Mouse (Mus musculus): ENCODE data around the gene Fhit. TPM values are rescaled to one million over a fixed set of nuclear protein-coding genes. Genes with fewer than 3 reads are reported as not detected.

Fhit gene
- polyA plus RNA-seq, 1 experiment, result 6.0 TPM

DNA sequence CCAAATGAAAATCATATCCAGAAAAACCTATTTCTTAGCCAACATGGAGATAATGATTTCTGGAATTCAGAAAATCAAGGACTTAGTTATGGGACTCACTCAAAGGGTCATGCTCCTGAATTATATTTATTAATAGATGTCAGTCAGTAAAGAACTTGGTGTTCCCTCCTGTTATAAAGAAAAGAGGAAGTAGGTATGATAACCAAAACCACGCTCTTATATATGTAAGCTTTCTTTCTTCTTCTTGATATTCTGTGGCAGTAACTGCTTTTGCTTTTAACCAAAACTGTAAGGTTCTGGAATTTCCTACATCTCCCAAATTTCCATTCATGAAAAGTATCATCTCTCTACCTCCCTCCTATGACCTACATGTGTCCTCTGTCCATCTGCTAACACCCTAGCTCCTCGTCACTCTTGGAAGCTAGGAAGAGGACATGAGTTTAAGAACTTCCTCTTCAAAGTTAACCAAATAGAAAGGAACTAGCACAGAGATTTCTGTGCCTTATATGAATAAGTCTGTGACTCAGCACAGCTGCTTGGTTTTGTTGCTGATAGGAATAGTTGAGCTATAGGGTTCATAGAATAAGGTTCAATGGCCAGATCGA, 731.3 kb downstream of the Fhit start:
- DNase-seq (ENCODE audit: low read depth, low spot score), result no peak
- 87% methylated on average over 3 of the region's 3 CpGs for WGBS

DNA sequence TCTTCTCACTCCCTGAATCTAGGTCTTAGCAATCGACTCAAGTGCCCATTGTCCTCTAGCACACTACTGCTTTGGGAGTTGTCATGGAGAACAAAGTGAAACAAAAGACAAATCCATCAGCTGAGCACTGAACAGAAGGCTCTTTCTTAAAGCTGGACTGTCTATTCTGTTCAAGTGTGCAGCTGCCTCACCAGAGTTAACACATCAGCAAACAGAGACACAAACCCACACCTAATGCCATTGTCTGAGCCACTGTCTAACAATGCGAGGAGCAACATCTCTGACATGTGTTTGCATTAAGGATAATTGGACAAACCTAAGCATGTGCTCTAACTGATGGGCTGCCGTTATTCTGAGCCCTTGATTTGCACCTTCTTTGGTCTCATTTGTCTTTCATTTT, 738.3 kb downstream of the Fhit start:
- WGBS, result 77% methylated on average over 3 of the region's 3 CpGs
- DNase-seq (ENCODE audit: low read depth, low spot score), result no peak

DNA sequence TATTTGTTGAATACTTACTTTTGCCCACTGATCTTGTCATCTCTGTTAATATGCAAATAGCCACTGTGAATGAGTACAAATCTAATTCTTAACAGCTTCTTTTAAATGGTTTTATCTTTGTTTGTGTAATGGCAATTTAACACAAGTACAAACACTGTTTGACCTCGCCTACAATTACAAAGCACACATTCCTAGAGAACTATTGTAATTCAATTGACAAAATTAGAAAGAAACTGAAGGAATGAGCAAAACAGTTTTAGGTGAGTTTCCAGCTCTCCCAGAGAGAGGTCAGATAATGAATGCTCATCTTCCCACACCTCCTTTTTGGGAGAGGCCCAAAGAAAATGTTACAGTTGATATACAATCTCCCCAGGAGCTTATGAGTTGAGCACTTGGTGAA, 739.6 kb downstream of the Fhit start:
- no peak for DNase-seq (ENCODE audit: low read depth, low spot score)
- 63% methylated on average over 1 of the region's 1 CpGs for WGBS

DNA sequence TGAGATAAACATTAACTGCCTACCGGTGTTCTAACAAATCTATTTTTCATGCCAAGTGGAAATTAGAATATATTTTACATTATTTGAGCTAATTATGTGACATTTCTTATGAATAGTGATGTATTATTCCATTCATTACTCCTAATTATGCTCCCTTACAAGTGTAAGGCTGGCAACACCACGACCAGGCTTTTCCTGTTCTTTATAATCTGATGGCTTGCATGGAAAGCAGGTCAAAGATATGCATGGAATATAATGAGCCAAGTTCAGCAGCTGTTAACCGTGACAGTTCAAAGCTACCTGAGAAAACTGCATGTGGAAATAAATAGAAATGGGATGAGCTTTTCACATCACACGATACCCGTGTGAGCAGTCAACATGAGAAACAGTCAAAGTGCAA, 746.8 kb downstream of the Fhit start:
- 88% methylated on average over 5 of the region's 5 CpGs for WGBS
- DNase-seq (ENCODE audit: low read depth, low spot score), result no peak

DNA sequence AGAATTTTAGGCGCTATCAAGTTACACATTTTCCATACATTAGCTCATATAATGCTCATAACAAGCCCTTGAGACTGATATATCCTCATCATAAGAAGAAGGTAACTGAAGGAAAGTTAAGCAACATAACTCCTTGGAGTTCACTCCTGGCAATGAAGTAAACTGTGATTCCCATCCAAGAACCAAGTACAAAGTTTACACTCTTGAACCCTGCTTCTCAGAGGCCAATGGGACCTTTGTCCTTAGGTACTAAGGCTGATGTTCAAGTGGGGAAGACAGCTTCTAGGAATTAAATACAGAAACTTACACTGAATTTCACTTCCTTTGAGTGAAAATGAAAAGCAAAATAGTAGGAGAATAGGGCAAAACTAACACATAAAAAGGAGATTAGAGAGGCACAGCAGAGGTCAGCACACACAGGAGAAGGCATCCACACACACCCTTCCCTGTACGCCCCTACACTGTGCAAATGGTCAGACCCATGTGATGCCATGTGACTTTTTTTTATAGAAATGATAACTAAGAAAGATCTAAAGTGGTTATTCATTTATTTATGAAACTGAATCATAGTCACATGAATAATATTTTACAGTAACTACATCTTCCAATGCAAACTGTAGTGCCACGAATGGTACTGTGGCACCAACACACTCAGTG, 752.4 kb downstream of the Fhit start:
- DNase-seq (ENCODE audit: low read depth, low spot score), result no peak
- 89% methylated on average over 3 of the region's 3 CpGs for WGBS

DNA sequence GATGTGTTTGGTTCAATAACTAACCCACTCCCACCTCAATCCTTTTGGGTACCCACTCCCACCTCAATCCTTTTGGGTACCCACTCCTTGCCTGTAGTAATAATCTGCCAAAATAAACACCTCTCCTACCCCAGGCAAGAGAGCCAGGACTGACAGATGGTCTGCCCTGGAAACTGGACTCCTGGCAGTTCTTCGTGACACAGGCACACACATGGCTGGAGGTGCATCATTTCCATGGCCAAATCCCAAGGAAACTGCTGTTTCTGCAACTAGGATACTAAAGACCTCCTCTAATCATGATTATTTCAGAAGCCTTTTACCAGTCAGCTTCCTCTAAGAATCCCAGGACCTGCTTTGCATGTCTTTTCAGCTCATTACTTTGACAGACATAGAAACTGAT, 756.5 kb downstream of the Fhit start:
- WGBS, result 72% methylated on average over 1 of the region's 1 CpGs
- no peak for DNase-seq (ENCODE audit: low read depth, low spot score)

DNA sequence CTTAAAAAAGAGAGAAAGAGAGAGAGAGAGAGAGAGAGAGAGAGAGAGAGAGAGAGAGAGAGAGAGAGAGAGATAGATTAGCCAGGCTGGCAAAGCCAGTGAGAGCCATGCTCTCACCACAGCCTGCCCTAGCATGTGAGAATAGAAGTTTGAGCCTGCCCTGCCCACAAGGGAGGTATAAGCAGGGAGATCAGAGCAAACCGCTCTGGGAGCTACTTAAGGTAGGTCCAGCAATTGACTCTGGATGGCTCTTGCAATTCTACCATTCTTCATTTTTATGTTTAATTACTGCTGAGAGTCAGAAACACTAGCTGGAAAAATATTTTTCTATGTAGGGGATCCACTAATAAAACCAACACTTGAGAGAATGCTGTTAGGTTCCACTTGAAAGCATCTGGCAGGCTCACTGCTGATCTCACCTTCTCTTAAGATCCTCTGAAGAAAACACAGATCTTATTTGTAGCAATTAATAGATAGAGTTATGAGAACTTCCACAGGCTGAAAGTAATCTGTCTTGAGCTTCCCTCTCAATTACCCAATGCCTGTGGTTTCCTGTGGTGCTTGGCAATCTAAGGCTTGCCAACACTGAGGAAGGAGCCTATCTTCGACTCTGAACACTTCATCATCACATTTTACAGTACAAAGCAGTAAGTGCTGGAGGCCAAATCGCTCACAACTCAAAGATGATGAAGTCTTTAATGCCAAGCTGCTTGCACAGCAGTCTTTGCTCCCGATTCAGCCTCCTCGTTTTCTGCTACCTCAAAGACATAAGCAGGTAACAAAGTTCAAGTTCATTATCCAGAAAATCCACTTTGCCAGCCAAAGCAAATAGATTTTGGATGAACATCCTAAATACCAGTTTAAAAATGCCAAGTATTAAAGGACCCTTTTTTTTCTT, 793.8 kb downstream of the Fhit start:
- 49% methylated on average over 5 of the region's 5 CpGs for WGBS
- no peak for DNase-seq (ENCODE audit: low read depth, low spot score)

DNA sequence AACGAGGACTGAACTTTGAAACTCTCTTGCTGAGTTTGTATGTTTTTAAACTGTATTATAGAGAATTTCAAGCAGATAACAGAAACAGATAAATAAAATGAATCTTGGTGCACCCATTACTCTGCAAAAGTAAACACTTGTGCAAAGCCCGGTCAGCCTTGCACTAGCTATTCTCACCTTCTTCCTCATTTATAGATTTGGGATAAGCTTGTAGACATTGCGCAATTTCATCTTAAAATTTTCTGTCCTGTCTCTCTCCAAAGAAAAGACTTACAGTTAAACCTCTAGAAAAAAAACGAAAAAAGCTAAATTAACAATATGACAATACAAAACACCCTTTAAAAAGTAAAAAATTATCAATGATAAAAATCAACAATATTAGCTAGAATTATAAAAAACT, 795.0 kb downstream of the Fhit start:
- 86% methylated on average over 4 of the region's 4 CpGs for WGBS
- no peak for DNase-seq (ENCODE audit: low read depth, low spot score)

DNA sequence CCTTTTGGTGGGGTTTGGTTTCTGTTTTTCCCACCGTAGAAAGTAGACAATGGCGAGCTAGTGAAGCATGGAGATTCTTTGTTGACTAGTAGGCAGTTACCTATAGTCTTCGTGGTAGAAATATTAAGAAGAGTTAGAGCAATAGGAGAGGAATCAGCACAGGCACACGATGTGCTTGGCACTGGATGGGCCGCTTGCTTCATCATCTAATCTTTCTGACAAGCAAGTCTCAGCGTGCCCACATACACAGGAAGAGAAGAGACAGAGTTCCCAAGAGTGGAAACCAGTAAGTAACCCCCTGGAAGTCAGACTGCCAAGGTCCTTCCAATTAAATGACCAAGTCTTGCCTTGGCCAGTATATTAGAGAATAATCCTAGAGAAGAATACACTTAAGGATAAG, 797.6 kb downstream of the Fhit start:
- DNase-seq (ENCODE audit: low read depth, low spot score), result no peak
- WGBS, result 82% methylated on average over 6 of the region's 6 CpGs

DNA sequence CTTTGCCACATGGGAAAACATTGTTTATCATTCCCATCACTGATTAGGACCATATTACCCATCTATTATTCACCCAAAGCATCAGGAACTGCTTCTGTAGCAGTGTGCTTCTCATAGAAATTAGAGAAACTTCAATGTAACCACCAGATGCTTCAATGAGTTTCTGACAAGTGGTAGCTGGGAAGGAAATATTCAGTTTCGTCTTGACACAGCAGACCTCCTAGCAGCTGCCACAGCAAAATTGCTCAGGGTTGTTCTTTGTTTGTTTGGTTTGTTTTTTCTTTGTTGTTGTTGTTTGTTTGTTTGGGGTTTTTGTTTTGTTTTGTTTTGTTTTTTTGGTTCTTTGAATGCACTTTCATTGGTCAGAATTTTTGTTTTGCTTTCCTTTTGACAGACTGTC, 798.5 kb downstream of the Fhit start:
- WGBS, result 71% methylated on average over 1 of the region's 1 CpGs
- DNase-seq (ENCODE audit: low read depth, low spot score), result no peak

DNA sequence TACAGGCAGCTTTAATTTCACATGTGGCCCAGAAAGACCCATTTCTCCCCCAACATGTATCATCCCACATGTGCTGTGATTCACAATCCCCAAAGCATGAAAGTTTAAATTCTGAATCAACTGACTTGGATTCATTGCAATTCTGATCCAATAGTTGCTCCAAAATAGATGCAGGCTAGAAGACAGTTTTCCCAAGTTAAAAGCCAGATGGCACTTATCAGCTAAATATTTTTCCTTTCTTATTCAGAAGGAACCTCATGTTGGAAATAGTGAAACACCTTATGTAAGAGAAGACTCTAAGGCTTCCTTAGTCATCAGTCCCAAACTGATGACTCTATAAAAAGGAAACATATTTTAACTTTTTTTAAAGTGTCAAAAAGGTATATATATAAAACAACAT, 815.9 kb downstream of the Fhit start:
- no peak for DNase-seq (ENCODE audit: low read depth, low spot score)

DNA sequence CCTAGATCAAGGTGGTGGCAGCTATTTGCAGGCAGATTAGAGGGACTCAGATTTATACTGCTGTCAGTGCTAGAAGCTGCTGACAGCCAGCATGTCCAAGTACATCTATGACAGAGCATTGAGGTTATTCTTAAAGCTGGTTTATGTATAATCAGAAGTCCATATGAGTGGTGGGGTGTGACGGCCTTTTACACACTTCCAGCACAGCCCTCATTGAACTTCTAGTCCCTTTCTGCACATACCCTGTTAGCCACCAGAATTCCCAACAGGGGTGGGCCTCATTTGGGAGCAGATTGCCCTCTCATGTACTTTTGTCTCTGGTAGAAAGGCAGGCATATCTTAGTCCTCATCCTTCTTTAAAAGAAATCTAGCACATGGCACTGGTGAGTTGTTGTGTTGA, 817.8 kb downstream of the Fhit start:
- no peak for DNase-seq (ENCODE audit: low read depth, low spot score)

DNA sequence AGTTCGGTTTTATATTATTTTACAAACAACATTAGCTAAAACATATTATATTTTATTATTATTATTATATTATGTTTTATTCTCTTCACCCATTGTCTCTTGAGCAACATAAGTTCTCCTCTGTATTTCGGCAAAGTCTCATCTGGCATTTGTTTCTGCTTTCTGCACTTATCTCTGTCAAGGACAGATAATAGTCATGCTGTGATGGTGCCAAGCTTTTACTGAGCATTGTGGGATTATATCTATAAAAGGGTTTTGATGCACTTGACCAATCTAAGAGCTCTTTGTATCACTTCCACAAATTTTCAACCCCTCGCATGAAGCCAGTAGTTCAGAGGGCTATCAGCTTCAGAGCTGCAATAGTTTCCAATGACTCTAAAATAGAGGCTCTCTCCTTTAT, 845.1 kb downstream of the Fhit start:
- DNase-seq (ENCODE audit: low read depth, low spot score), result no peak
- 86% methylated on average over 3 of the region's 3 CpGs for WGBS

More for the DNA sequence above, 817.8 kb downstream of the Fhit start:
- WGBS, result 85% methylated on average over 1 of the region's 1 CpGs

DNA sequence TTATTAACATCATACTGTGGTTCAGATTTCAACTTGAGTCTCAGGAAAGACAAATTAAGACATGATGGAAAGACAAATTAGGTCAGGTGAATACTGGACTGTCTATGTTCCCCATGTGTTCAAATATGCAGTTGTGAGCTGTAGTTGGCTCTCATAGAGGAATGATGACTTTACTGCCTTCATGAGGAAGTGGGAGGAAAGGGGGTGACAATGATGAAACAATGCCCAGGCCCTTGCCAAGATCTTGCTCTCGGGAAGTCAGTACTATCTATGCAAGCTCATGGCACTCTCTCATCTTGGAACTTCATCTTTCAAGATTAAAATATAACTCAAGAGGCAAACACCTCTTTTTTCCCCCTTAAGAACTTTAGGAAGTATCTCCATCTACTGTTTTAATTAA, 849.6 kb downstream of the Fhit start:
- WGBS, result 39% methylated on average over 1 of the region's 1 CpGs
- no peak for DNase-seq (ENCODE audit: low read depth, low spot score)

DNA sequence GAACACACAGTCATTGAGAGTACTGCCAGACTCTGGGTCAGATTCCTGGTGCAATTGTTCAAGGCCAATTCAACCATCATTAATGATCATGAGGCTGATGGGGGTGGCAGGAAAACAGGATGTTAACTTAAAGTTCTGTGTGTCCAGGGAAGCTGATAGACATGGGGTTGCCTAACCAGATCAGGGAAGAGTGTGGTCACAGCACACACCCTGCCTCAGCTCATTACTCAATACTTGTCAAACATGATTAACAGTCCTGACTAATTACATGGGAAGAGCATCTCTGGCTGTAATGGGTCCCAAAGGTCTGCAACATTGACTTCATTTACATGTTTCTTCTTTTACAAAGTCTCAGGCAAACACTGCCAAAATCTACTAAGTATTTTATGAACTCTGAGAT, 856.5 kb downstream of the Fhit start:
- DNase-seq (ENCODE audit: low read depth, low spot score), result no peak

DNA sequence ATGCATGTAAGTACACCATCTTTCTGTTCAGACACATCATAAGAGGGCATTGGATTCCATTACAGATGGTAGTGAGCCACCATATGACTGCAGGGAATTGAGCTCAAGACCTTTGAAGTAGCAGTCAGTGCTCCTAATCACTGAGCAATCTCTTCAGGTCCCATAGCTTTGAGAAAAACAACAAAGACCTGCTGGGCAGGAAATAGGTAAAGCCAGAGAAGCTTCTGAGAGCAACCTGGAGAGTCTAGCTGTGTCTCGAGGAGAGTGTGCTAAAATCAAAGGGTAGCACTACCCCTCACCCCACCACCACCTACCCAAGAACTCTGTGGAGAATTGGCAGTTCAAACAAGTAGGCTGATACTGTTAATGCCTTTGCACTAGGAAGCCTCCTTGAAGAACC, 860.3 kb downstream of the Fhit start:
- no peak for DNase-seq (ENCODE audit: low read depth, low spot score)
- 54% methylated on average over 1 of the region's 1 CpGs for WGBS

DNA sequence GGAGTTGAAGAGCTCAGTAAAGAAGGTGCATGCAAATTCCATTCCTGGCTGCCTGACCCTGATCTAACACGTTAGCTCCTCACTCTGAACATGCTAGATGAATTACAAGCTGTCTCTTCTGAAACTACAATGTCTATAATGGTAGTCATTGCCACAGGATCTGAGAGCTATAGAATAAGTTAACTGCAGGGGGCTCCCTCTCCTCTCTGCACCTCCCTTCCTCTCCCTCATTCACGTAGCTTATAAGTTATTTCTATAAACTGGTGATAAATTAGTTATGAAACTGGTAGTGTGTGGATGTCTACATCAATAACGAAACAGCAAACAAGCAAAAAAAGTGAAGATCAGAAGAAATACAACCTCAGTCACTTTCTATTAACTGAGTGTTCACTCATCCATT, 860.9 kb downstream of the Fhit start:
- no peak for DNase-seq (ENCODE audit: low read depth, low spot score)
- 65% methylated on average over 3 of the region's 3 CpGs for WGBS

DNA sequence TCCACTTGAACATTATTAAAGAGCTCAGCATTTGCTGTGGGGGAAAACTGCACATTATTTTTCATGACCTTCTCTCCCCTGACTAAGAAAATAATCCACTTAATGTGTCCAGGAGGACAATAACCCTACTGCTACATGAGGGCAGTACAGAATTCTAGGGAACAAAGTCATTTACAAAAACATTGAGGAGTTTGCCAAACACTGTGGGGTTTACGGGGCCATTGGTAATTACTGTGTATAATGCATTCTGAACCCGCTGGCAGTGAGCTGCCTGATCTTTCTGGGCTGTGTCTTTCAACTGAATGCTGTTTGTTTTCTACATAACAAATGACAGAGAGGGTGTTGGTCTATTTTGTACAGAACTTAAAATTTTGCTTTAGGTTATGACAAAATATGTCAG, 862.8 kb downstream of the Fhit start:
- DNase-seq (ENCODE audit: low read depth, low spot score), result no peak
- 62% methylated on average over 2 of the region's 2 CpGs for WGBS

DNA sequence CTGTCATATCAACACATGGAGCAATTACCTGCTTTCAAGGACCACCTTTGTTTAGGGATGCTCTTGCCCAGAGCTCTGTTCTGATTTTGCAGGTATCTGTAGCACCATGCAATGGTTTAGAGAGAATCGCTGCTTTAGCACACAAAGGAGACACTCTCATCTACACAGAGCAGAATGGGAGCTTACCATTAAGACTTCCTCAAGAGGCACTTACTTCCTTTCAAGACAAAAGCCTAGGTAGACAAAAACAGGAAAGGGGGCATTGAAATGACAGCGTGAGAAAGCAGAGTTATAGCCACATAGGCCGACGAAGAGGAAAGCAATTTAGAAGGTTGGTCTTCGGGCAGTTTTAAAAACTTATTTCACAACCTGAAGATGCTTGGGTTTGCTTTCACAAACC, 872.8 kb downstream of the Fhit start:
- 83% methylated on average over 5 of the region's 5 CpGs for WGBS

DNA sequence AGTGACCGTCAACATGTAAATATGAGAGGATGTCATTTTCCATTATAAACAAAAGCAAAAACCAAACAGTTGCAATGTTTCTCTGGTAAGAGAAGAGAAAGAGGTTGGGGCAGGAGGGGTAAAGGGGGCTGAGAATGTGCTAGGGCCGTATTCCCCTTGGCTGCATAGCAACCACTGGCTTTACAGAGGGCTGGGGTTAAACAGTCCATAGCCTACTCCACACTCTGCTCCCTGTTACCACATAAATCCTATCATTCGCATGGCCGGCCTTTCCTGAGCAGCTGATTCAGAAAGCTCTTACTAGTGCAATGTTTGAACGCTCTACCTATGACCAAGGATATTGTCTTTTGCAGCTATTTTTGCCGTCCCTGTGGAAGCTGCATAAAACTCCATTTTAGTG, 875.8 kb downstream of the Fhit start:
- WGBS, result 86% methylated on average over 6 of the region's 6 CpGs
- DNase-seq (ENCODE audit: low read depth, low spot score), result no peak

More for the DNA sequence above, 872.8 kb downstream of the Fhit start:
- no peak for DNase-seq (ENCODE audit: low read depth, low spot score)

DNA sequence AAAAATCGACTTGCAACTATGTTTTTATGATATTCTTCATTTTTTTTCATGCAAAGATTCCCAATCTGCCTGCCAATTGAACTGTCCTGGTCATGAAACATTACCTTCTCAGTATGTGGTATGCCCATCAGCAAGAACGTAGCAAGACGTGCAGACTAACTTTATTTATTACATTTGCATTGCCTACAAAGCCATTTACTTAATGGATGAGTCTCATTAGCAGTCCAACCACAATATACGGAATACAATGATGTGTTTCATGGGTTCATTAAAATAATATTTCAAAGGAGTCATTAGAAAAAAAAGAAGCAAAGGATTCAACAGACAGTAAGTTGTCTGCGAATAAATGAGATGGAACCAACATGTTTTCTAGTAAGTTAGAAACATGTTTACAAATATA, 933.1 kb downstream of the Fhit start:
- no peak for DNase-seq (ENCODE audit: low read depth, low spot score)
- 76% methylated on average over 5 of the region's 5 CpGs for WGBS

Data from large intestine, adult 2 months (tissue).